ENCODE assay signal across 28 mouse cellular contexts in genomic region chr6:18832958-18833357, GRCm38 (mm10). TPM values are rescaled to one million over a fixed set of nuclear protein-coding genes. Genes with fewer than 3 reads are reported as not detected.
DNase-seq lines count a peak whose midpoint lies in the region; TF ChIP-seq lines count a peak whose summit lies in the region.
"Had no signal": no experiment of that assay in that cellular context is flagged by ENCODE, and none has a peak within 500 bp of the region (broad histone marks: within the 10 kb centered on the region; RNA-seq: fewer than 3 reads in every experiment).

No protein-coding gene starts in this region.

- DNase-seq in layer of hippocampus, adult 18-20 months (ENCODE audit: low spot score in 2 of 2), result peak; percentile 59 to 90
- DNase-seq in layer of hippocampus, adult 9-10 months (ENCODE audit: low spot score), result no peak
- peak; percentile 64 to 83 for DNase-seq in layer of hippocampus, adult 2 months (ENCODE audit: low spot score in 2 of 2)
- peak; percentile 81 for DNase-seq in layer of hippocampus, adult 9-11 months
- DNase-seq in adrenal gland, adult 18-20 months (ENCODE audit: low spot score in 2 of 2), result no peak
- DNase-seq in gastrocnemius, postnatal 36 days, result no peak
- DNase-seq: adrenal gland, postnatal 10 days; cerebellum, adult 11-12 months; cerebellum, adult 8-10 months; cerebellum, postnatal 10 days; cerebellum, postnatal 36 days; embryo, embryonic 11 days; gastrocnemius, adult 2 months; gastrocnemius, postnatal 14 days; heart, adult 18-20 months; heart, postnatal 10 days; heart, postnatal 36 days had no signal

- peak overlapping the region; percentile 83 for H3K27ac ChIP-seq in layer of hippocampus, adult 2 months
- H3K27ac ChIP-seq: embryonic facial prominence, embryonic 10.5 days; embryonic facial prominence, embryonic 13.5 days; forebrain, embryonic 12.5 days; forebrain, embryonic 15.5 days; gastrocnemius, adult 2 months; heart, embryonic 15.5 days; hindbrain, embryonic 10.5 days; hindbrain, embryonic 13.5 days had no signal

- intact Hi-C loops in gastrocnemius, postnatal 36 days (cut with DNase I), result no loop called here

- no peak overlapping the region for H3K4me3 ChIP-seq in layer of hippocampus, adult 2 months
- H3K4me3 ChIP-seq: embryonic facial prominence, embryonic 10.5 days; embryonic facial prominence, embryonic 13.5 days; erythroblast, embryonic 14.5 days; forebrain, embryonic 12.5 days; forebrain, embryonic 15.5 days; gastrocnemius, adult 2 months; heart, embryonic 12.5 days; heart, embryonic 15.5 days; hindbrain, embryonic 10.5 days; hindbrain, embryonic 13.5 days had no signal

- TF ChIP-seq CTCF in layer of hippocampus, adult 2 months (conservative IDR thresholded peaks at IDR 0.05), result no peak

RNA-seq across cellular contexts. Expression of gene Lsm8, which starts 15.4 kb away (rescaled TPM):
- total RNA-seq in layer of hippocampus, adult 18-20 months (2021), result 10 to 100 TPM; 37.6 to 40.2 TPM
- 10 to 100 TPM; 39.0 to 39.5 TPM for total RNA-seq in layer of hippocampus, adult 2 months (2021)
- total RNA-seq in adrenal gland, adult 18-20 months (2021), result 10 to 100 TPM; 16.9 to 20.8 TPM
- 1 to 10 TPM; 9.2 to 9.4 TPM for total RNA-seq in gastrocnemius, postnatal 36 days (2021)

RNA-seq across cellular contexts. Expression of gene Ankrd7, which starts 33.2 kb away (rescaled TPM):
- not detected for total RNA-seq in layer of hippocampus, adult 18-20 months (2021)
- not detected for total RNA-seq in layer of hippocampus, adult 2 months (2021)
- not detected for total RNA-seq in adrenal gland, adult 18-20 months (2021)
- total RNA-seq in gastrocnemius, postnatal 36 days (2021), result not detected
- total RNA-seq: adrenal gland, postnatal 10 days; adrenal gland, postnatal 4 days; gastrocnemius, adult 2 months; gastrocnemius, postnatal 14 days; heart, adult 18-20 months; heart, postnatal 10 days; heart, postnatal 36 days; MEL had no signal

Comparison
In these comparisons a context has a peak if more than half of its experiments do, and no peak if none do; other contexts are left out.
1. DNase-seq: peak in layer of hippocampus, adult 18-20 months (2 of 2), layer of hippocampus, adult 2 months (2 of 2) and layer of hippocampus, adult 9-11 months (single experiment); none in layer of hippocampus, adult 9-10 months (single experiment), adrenal gland, adult 18-20 months (0 of 2) and gastrocnemius, postnatal 36 days (0 of 2).